Mouse (Mus musculus): ENCODE results near the gene Cyct.

Cyct gene

GRCm38 (mm10) chr2:76334596-76334995, 25.7 kb downstream of the Cyct start:
- DNase-seq: no peak

- no peak for DNase-seq
Measured at GRCm38 (mm10) chr2:76332161-76332805, 28.0 kb downstream of the Cyct start.

GRCm38 (mm10) chr2:76330081-76330480, 30.2 kb downstream of the Cyct start:
- no peak for DNase-seq

GRCm38 (mm10) chr2:76326161-76326560, 34.1 kb downstream of the Cyct start:
- DNase-seq: no peak

GRCm38 (mm10) chr2:76324463-76324862, 35.8 kb downstream of the Cyct start:
- DNase-seq: no peak

GRCm38 (mm10) chr2:76323185-76323875, 36.9 kb downstream of the Cyct start:
- DNase-seq: peak; percentile 28

GRCm38 (mm10) chr2:76320336-76320735, 39.9 kb downstream of the Cyct start:
- DNase-seq: no peak

- DNase-seq: no peak
Measured at GRCm38 (mm10) chr2:76319231-76319630, 41.0 kb downstream of the Cyct start.
